Mouse (Mus musculus) adrenal gland (tissue): ENCODE measurements around the gene 4933417A18Rik.
"Not testable (repeated sequence)": the region's sequence is repeated elsewhere in the genome, so short reads cannot be mapped to it uniquely, and the experiment has no call there.

ENCODE experiments used
- intact Hi-C: fragments of 180-260 bp; cut with DNase I; formaldehyde crosslinking; loops from one replicate; pipeline ENCODE4 v1.15.1; 2025
- long read RNA-seq, 2 experiments: library from polyadenylated mRNA; unstranded; transcript quantifications; one replicate each; pipeline ENCODE4 v2.0.0; 2020; ENCODE audit warnings: borderline replicate concordance in 1 of 2; ENCODE audit not compliant: insufficient replicate concordance in 1 of 2

4933417A18Rik gene
- long read RNA-seq, experiment 1, result 0 reads
- long read RNA-seq, experiment 2, result 0 reads

DNA sequence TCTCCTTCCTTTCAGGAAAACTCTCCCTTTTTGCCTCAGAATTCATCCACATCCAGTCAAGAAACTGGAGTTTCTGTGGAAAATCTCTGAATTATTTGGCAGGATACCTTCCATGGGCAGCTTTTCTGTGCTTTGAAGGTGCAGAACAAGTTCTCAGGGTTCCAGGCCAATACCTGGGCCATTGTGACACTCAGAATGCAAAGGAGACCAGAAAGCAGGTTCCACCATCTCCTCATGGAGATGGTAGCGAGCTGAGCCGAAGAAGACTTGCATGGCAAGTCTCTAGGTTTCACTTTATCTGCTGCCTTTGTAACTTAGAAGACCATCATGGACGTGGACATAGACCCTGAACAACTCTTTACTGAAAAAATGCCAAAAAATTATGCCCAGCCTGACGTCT is at the start of gene 4933417A18Rik, which contains the start of gene Fam217a:
4933417A18Rik (plus strand) TSS at position 200 of the 400 bp plus-strand sequence.
Fam217a (minus strand) TSS at position 101 of the 400 bp plus-strand sequence.
- intact Hi-C loops, result no loop called here

DNA sequence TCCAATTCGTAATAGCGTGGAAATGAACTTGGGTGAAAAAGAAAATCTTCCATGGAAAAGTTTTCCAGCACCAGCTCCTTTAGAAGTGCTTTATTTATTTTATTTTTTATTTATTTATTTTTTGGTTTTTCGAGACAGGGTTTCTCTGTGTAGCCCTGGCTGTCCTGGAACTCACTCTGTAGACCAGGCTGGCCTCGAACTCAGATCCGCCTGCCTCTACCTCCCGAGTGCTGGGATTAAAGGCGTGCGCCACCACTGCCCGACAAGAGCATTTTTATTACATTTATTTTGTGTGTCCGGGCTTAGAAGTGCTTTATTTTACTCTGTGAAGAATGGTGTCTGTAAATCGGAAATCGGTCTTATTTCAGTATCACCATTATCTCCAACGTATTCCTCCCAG is 49.5 kb upstream of the 4933417A18Rik start:
- intact Hi-C loops, result not testable (repeated sequence)

DNA sequence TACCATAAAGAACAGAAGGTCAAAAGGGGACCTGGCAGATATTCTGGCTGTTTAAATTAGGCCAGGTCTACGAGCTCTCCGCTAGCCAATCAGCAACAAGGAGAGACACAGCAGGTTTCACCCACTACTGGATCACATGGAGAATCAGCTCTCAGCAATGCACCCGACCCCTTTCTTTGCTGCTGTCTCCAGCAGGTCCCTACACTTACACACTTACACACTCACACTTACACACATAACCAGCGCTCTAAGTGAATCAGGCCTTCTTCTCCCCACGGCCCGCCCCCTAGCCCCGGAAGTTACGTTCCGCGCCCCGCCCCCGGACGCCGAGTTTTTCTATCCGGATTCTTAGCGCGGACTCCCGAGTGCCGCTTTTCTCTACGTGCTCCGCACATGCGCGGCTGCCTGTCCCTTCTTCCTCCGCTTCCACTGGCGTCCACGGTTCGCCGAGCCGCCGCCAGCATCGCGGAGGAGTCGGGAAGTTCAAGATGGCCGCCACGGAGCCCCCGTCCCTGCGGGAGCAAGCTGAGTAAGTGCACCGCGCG is 49.0 kb upstream of the 4933417A18Rik start, which contains the start of gene Prpf4b:
Prpf4b (plus strand) TSS at position 137 of the 545 bp plus-strand sequence.
- intact Hi-C loops, result no loop called here

DNA sequence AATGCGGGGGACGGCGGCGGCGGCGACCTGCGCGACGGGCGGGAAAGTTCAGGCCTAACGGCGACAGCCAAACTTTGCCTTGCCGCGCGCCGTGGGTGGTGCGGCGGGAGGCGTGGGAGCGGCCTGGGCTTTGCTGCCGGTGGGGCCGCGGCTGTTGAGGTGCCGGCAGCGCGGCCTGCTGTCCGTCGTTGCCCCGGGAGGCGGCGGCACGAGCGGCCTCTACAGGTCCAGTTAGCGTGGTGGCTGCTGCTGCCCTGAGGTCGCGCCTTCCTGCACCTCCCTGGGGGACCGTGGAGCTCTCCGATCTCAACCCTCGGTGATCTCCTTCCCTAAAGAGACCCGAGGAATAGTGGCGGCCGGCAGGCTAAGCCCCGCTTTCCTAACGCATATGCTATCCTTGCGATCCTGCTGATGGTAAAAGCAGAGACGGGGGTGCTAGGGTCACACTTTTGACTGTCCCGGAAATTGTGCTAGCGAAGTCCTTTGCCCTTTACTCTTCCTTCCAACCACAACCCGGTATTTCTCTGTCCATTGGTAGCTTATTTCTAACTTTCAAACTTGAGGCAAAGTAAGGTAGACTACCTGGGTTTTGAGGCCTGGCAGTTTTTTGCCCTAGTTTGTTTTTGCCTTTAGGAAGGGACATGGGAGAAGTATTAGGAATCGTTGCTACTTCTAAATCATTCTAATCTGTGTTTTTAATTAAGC is 48.3 kb upstream of the 4933417A18Rik start:
- intact Hi-C loops, result no loop called here

DNA sequence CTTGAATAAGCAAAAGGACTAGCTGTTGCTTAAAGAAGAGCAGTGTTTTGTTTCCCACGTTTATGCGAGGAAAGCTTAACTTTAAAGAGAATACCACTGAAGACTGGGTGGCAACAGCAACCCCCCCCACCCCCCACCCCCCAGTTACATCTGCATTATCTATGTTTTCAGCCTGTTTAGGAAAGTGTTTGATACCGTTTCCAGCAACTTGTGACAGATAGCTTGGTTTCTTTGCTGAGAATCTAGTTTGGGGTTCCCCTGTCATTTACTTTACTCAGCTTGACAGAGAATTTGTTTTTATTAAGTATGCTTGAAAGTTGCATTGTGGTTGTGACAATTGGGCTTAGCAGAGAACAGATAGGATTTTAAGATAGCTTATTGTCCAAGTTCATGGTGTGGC is 47.7 kb upstream of the 4933417A18Rik start:
- intact Hi-C loops, result no loop called here

DNA sequence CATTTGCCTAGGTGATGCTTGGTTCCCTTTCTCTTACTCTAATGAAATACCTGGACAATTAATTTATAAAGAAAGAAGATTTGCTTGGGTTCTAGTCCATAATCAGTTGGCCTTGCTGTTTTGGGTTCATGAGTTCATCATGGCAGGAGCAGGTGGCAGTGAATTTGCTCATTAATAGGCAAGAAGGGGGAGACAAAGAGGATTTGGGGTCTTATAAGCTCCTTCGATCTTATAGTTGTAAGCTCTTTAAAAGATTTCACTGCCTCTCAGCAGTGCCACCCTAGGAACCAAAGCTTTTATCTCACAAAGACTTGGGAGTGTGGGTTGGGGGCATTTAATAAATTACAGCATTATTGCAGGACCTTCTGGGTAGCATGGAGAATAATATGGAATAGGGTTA is 31.3 kb upstream of the 4933417A18Rik start:
- intact Hi-C loops, result no loop called here

GRCm38 (mm10) chr13:34914614-34915013 is 9.6 kb upstream of the 4933417A18Rik start:
- intact Hi-C loops, result no loop called here

DNA sequence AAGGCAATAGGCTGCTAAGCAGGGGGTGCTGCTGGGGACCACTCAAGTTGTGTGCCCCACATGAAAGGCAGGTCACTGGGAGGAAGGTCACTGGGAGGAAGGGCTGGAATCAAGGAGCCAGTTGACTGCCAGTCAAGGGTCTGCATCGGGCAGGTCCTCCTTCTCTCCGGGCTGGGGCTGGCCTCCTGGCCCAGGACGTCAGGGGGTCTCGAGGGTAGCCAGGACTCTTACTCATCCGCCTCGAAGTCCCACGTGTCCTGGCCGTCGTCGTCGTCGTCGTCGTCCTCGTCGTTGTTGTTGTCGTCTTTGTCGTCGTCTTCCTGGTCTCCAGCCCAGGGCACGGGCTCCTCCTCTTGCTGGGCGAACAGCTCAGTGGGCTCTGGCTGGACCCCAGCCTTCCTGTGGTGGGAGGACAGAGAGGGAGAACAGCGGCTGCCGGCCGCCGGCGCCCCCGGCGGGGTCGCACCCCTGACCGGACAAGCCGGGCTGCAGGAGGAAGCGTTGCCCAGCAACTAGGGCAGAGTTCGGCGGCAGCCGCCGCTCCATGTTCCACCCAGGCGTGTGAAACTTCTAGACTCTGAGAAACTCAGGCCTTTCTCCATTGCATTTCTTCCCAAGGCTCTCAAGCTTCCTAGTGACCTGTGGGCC is 7.6 kb upstream of the 4933417A18Rik start:
- intact Hi-C loops, result no loop called here

- intact Hi-C loops, result no loop called here
Measured at GRCm38 (mm10) chr13:34934931-34935644, 10.9 kb downstream of the 4933417A18Rik start.

DNA sequence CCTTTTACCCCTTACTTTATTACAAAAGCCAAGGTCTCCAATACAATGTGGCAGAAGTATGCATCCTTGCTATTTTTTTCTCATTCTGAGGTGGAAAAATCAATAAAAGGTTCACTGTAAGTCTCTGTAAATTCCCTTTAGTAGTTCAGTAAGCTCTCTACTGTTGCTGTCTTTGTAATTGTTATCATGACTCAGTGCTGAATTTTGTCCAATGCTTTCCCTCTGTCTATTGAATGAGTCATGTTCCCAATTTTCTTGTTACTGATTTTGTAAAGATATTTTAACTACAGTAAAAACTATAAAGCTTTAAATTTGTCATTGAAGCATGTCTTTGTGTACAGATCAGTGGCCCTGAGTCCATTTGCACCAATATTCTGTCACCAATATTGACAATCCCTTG is 18.2 kb downstream of the 4933417A18Rik start:
- intact Hi-C loops, result no loop called here

GRCm38 (mm10) chr13:34951437-34951836 is 27.2 kb downstream of the 4933417A18Rik start:
- intact Hi-C loops, result not testable (repeated sequence)

GRCm38 (mm10) chr13:34956901-34957300 is 32.7 kb downstream of the 4933417A18Rik start:
- intact Hi-C loops, result no loop called here

- intact Hi-C loops, result not testable (repeated sequence)
Measured at GRCm38 (mm10) chr13:34958158-34958557, 33.9 kb downstream of the 4933417A18Rik start.

DNA sequence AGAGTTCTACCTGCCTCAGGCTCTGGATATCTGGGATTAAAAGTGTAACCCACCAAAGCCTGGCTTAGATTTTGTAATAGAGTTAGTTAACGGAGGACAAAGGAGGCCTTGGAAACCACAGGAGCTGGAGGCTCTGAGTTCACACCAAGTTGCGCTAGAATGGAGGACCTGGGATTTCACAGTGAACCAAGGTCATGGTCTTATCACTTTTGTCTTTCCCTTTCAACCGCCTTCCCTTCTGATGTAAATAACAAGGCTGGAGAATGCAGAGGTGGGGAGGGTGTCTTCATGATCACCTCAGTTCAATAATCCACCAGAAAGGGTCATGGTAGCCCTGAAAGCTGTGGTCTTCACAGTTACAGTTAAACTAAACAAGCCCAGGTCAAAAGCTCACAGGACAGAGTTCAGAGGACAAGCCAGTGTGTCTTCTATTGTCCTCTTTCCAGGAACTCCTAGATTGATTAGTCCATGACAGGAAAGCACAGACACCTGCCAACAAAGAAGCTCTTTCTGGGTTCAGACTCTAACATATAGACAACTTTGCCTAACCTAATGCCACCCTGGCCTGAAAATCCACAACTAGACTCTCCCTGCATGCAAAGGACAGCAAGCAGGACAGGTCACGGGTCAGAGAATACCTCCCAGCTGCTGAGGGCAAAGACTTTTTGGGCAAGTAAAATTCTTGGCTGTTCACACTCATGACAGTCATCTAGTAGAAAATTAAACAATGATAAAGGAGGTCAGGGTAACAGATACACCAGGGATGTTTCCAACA is 37.0 kb downstream of the 4933417A18Rik start:
- intact Hi-C loops, result no loop called here

GRCm38 (mm10) chr13:34963511-34964397 is 39.5 kb downstream of the 4933417A18Rik start, which contains the start of gene Eci3:
Gene Eci3, minus strand, starts transcription at chr13:34963810.
- intact Hi-C loops, result no loop called here

GRCm38 (mm10) chr13:34964419-34964818 is 40.2 kb downstream of the 4933417A18Rik start:
- intact Hi-C loops, result no loop called here

GRCm38 (mm10) chr13:34964866-34965265 is 40.7 kb downstream of the 4933417A18Rik start:
- intact Hi-C loops, result no loop called here

GRCm38 (mm10) chr13:34965647-34966046 is 41.4 kb downstream of the 4933417A18Rik start:
- intact Hi-C loops, result not testable (repeated sequence)

GRCm38 (mm10) chr13:34972456-34972855 is 48.2 kb downstream of the 4933417A18Rik start:
- intact Hi-C loops, result loop anchor here (10.0 kb wide), 1 partner anchor 328 kb away; no protein-coding TSS in a partner anchor

DNA sequence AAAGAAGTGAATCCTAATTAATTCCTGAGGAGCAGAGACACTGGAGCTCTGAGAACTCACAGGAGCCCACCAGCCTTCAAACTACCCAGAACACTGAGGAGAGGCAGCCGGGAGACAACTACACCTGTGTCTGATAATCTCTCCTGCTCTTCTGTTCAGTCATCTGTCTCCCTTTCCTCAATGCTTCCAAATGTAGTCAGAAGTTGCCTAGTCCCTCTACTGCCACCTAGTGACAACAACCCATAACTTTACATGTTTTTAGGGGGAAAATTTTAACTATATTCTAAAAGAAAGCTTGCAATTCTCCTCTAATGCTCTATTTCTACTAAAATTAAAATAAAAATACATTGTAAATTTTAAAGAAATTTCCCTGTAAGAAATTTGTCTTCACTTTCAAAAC is 48.9 kb downstream of the 4933417A18Rik start:
- intact Hi-C loops, result loop anchor here (10.0 kb wide), 1 partner anchor 328 kb away; no protein-coding TSS in a partner anchor
